ENCODE assay signal across 26 mouse cellular contexts in the genomic region with DNA sequence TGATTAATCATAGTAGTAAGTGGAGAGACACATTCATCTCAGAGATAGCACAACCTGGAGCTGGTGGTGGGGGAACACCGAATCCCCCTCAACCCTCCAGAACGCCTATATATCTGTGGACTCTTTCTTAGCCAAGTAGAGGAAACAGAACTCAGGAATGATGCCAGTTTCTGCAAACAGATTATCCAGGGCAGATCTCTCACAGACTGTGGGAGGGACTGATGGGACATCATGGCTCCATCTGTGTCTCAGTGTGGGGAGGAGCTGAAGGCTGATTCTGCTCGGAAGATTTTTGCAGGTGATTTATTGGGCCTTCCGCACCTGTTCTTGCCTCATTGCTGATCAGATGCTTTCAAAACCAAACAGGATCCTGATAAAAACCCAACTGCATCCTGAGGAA. TPM values are rescaled to one million over a fixed set of nuclear protein-coding genes. Genes with fewer than 3 reads are reported as not detected.
A peak's percentile ranks its signal among the peaks of the same experiment; 100 is the strongest.
DNase-seq lines count a peak whose midpoint lies in the region; ATAC-seq and TF ChIP-seq lines count a peak whose summit lies in the region.
"Had no signal": no experiment of that assay in that cellular context is flagged by ENCODE, and none has a peak within 500 bp of the region (broad histone marks: within the 10 kb centered on the region; RNA-seq: fewer than 3 reads in every experiment).

No protein-coding gene starts in this region.

- H3K9me3 ChIP-seq in forebrain, postnatal 0 days (ENCODE audit: low read length), result no peaks in the 10 kb centered on the region
- H3K9me3 ChIP-seq in forebrain, embryonic 12.5 days, result no peaks in the 10 kb centered on the region
- no peaks in the 10 kb centered on the region for H3K9me3 ChIP-seq in kidney, embryonic 15.5 days (replicated peaks)
- H3K9me3 ChIP-seq: hindbrain, embryonic 13.5 days; limb, embryonic 15.5 days; midbrain, embryonic 12.5 days; neural tube, embryonic 15.5 days had no signal

- DNase-seq in forebrain, postnatal 0 days, result peak; percentile 17
- peak; percentile 11 for DNase-seq in right cerebral cortex, postnatal 25 days
- no peak for DNase-seq in right cerebral cortex, postnatal 4 days
- DNase-seq in layer of hippocampus, adult 9-11 months, result peak; percentile 51
- DNase-seq in kidney, adult 18-20 months, result no peak
- DNase-seq: adrenal gland, adult 8-10 months; cerebellum, adult 8-10 months; gastrocnemius, adult 2 months; heart, postnatal 36 days; kidney, adult 8-10 months; kidney, postnatal 25 days; left cerebral cortex, postnatal 4 days; lung, embryonic 14.5 days; spleen, adult 18-20 months; thymus, postnatal 25 days had no signal

- no peak overlapping the region for H3K4me2 ChIP-seq in forebrain, postnatal 0 days (ENCODE audit: low read depth)
- H3K4me2 ChIP-seq in forebrain, embryonic 12.5 days, result no peak overlapping the region
- H3K4me2 ChIP-seq in kidney, embryonic 15.5 days, result no peak overlapping the region
- H3K4me2 ChIP-seq: hindbrain, embryonic 13.5 days; limb, embryonic 15.5 days; lung, embryonic 14.5 days; midbrain, embryonic 12.5 days; neural tube, embryonic 15.5 days had no signal

- WGBS in forebrain, postnatal 0 days, result 70% methylated on average over 4 of the region's 4 CpGs
- WGBS in forebrain, embryonic 12.5 days, result 95% methylated on average over 4 of the region's 4 CpGs
- 71% methylated on average over 4 of the region's 4 CpGs for WGBS in kidney, embryonic 15.5 days

- ATAC-seq in forebrain, postnatal 0 days, result peak; percentile 63; the same call in 1 of the 2 replicates
- ATAC-seq in forebrain, embryonic 12.5 days (ENCODE audit: low FRiP score), result no peak
- ATAC-seq in kidney, embryonic 15.5 days (replicated peaks; ENCODE audit: low FRiP score), result no peak
- ATAC-seq: activated CD4-positive, CD25-positive, alpha-beta regulatory T cell, adult 4 months had no signal

- no peak overlapping the region for H3K9ac ChIP-seq in forebrain, postnatal 0 days
- no peak overlapping the region for H3K9ac ChIP-seq in forebrain, embryonic 12.5 days
- no peak overlapping the region for H3K9ac ChIP-seq in kidney, embryonic 15.5 days
- H3K9ac ChIP-seq: hindbrain, embryonic 13.5 days; limb, embryonic 15.5 days; liver, embryonic 14.5 days; lung, embryonic 14.5 days; midbrain, embryonic 12.5 days; neural tube, embryonic 15.5 days had no signal

- H3K27me3 ChIP-seq in forebrain, postnatal 0 days (ENCODE audit: insufficient read depth, low read length), result no peaks in the 10 kb centered on the region
- no peaks in the 10 kb centered on the region for H3K27me3 ChIP-seq in forebrain, embryonic 12.5 days
- H3K27me3 ChIP-seq in kidney, embryonic 15.5 days, result no peaks in the 10 kb centered on the region
- H3K27me3 ChIP-seq: hindbrain, embryonic 13.5 days; limb, embryonic 15.5 days; midbrain, embryonic 12.5 days; neural tube, embryonic 15.5 days had no signal

- no peaks in the 10 kb centered on the region for H3K4me1 ChIP-seq in forebrain, postnatal 0 days (ENCODE audit: insufficient read depth)
- no peaks in the 10 kb centered on the region for H3K4me1 ChIP-seq in forebrain, embryonic 12.5 days
- no peaks in the 10 kb centered on the region for H3K4me1 ChIP-seq in kidney, embryonic 15.5 days
- H3K4me1 ChIP-seq: limb, embryonic 15.5 days; midbrain, embryonic 12.5 days had no signal

- H3K4me3 ChIP-seq in forebrain, postnatal 0 days (ENCODE audit: low read depth, low read length), result no peak overlapping the region
- no peak overlapping the region for H3K4me3 ChIP-seq in forebrain, embryonic 12.5 days (replicated peaks)
- no peak overlapping the region for H3K4me3 ChIP-seq in kidney, embryonic 15.5 days (replicated peaks)
- H3K4me3 ChIP-seq: gastrocnemius, adult 2 months; hindbrain, embryonic 13.5 days; left cerebral cortex, adult 2 months; limb, embryonic 15.5 days; midbrain, embryonic 12.5 days; neural tube, embryonic 15.5 days had no signal

- H3K36me3 ChIP-seq in forebrain, postnatal 0 days (ENCODE audit: insufficient read depth), result no peaks in the 10 kb centered on the region
- H3K36me3 ChIP-seq in forebrain, embryonic 12.5 days (replicated peaks), result no peaks in the 10 kb centered on the region
- H3K36me3 ChIP-seq in kidney, embryonic 15.5 days, result no peaks in the 10 kb centered on the region
- H3K36me3 ChIP-seq: hindbrain, embryonic 13.5 days; limb, embryonic 15.5 days; midbrain, embryonic 12.5 days; neural tube, embryonic 15.5 days had no signal

- no peak for TF ChIP-seq CTCF in forebrain, postnatal 0 days (IDR thresholded peaks at IDR 0.05; ENCODE audit: low read depth)

- H3K27ac ChIP-seq in forebrain, postnatal 0 days (ENCODE audit: low read depth, low read length), result no peak overlapping the region
- no peak overlapping the region for H3K27ac ChIP-seq in forebrain, embryonic 12.5 days
- no peak overlapping the region for H3K27ac ChIP-seq in kidney, embryonic 15.5 days
- H3K27ac ChIP-seq: gastrocnemius, adult 2 months; hindbrain, embryonic 13.5 days; left cerebral cortex, adult 2 months; limb, embryonic 15.5 days; liver, embryonic 14.5 days; midbrain, embryonic 12.5 days; neural tube, embryonic 15.5 days had no signal

RNA-seq across cellular contexts. Expression of a gene that starts 29.5 kb away (rescaled TPM):
- total RNA-seq in forebrain, postnatal 0 days (2014; rRNA removed), result 3.6 and 3.7 TPM in 2 replicates
- polyA plus RNA-seq in forebrain, postnatal 0 days (2015; fragmentation: Nextera tagmentation; extraction: Ambion mirVana), result 5.4 and 7.4 TPM in 2 replicates
- polyA plus RNA-seq in forebrain, embryonic 12.5 days (2016; fragmentation: Nextera tagmentation; extraction: Ambion mirVana), result 1.6 and 3.4 TPM in 2 replicates
- 0.51 and 0.67 TPM in 2 replicates for polyA plus RNA-seq in kidney, embryonic 15.5 days (2015; fragmentation: Nextera tagmentation; extraction: Ambion mirVana)
- total RNA-seq: gastrocnemius, adult 2 months; heart, postnatal 36 days; megakaryocyte, adult 5-6 weeks; MEL had no signal
- polyA plus RNA-seq: activated CD4-positive, CD25-positive, alpha-beta regulatory T cell, adult 4 months; liver, embryonic 14.5 days had no signal

Comparison
In these comparisons a context has a peak if more than half of its experiments do, and no peak if none do; other contexts are left out.
1. DNase-seq: peak in forebrain, postnatal 0 days (single experiment), right cerebral cortex, postnatal 25 days (single experiment) and layer of hippocampus, adult 9-11 months (single experiment); none in right cerebral cortex, postnatal 4 days (single experiment) and kidney, adult 18-20 months (single experiment).